Mouse (Mus musculus) hindbrain, embryonic 16.5 days (tissue): ENCODE measurements around the gene Gm10382. TPM values are rescaled to one million over a fixed set of nuclear protein-coding genes. Genes with fewer than 3 reads are reported as not detected.
"Not testable (repeated sequence)": the region's sequence is repeated elsewhere in the genome, so short reads cannot be mapped to it uniquely, and the experiment has no call there.

Experiments used
- ATAC-seq: fragments of 200-750 bp; cut with Nextera tagmentation; 2 replicates; pipeline ENCODE4 v1.8.0; 2017; ENCODE audit warnings: moderate TSS enrichment, moderate library complexity
- H3K27ac ChIP-seq: fragments of 300-500 bp; sonication (generic); 2 replicates; pipeline ENCODE4 v1.5.1; 2014; ENCODE audit warnings: low read depth, mild to moderate bottlenecking, control low read depth, low read length, moderate library complexity
- H3K27me3 ChIP-seq: fragments of 300-500 bp; sonication (generic); replicated peaks from 2 replicates; pipeline ENCODE4 v1.6.1; 2014; ENCODE audit warnings: low read length; ENCODE audit not compliant: control insufficient read depth, insufficient read depth
- H3K36me3 ChIP-seq: fragments of 300-500 bp; sonication (generic); 2 replicates; pipeline ENCODE4 v1.6.1; 2014; ENCODE audit warnings: mild to moderate bottlenecking, low read length, moderate library complexity, mixed read lengths; ENCODE audit not compliant: control insufficient read depth, insufficient read depth
- H3K4me1 ChIP-seq: fragments of 300-500 bp; sonication (generic); 2 replicates; pipeline ENCODE4 v1.6.1; 2014; ENCODE audit warnings: low read depth, low read length; ENCODE audit not compliant: control insufficient read depth, insufficient read depth
- H3K4me2 ChIP-seq: fragments of 300-500 bp; sonication (generic); 2 replicates; pipeline ENCODE4 v1.6.1; 2014; ENCODE audit warnings: mild to moderate bottlenecking, low read length, control low read depth, moderate library complexity
- H3K4me3 ChIP-seq: fragments of 300-500 bp; sonication (generic); 2 replicates; pipeline ENCODE4 v1.5.1; 2014; ENCODE audit warnings: mild to moderate bottlenecking, low read length, control low read depth, moderate library complexity
- H3K9ac ChIP-seq: fragments of 300-500 bp; sonication (generic); 2 replicates; pipeline ENCODE4 v1.6.1; 2014; ENCODE audit warnings: low read depth, mild to moderate bottlenecking, control low read depth, low read length, moderate library complexity
- H3K9me3 ChIP-seq: fragments of 300-500 bp; sonication (generic); 2 replicates; pipeline ENCODE4 v1.6.1; 2014; ENCODE audit warnings: mild to moderate bottlenecking, low read length, moderate library complexity; ENCODE audit not compliant: control insufficient read depth
- WGBS: fragments of 180-500 bp; shearing (Covaris S2); extraction: QIAGEN DNeasy Blood & Tissue Kit; methylation state at CpG from one replicate; pipeline ENCODE4 v1.1.7; 2014; 5-methylcytosine and 5-hydroxymethylcytosine counted together
- polyA plus RNA-seq: library from polyadenylated mRNA; unstranded; fragments of >200 nt; fragmentation: Nextera tagmentation; extraction: Ambion mirVana; gene quantifications from 2 replicates; pipeline ENCODE4 v1.2.1, GENCODE M21; 2015

The Gm10382 gene
- polyA plus RNA-seq, 1 experiment from 2014 or later, result 0.45 TPM

GRCm38 (mm10) chr5:125425698-125426276 is 36.7 kb downstream of the Gm10382 start:
- no peak overlapping the region for H3K9ac ChIP-seq
- H3K36me3 ChIP-seq, result peaks cover 80% of the 10 kb centered on the region
- no peaks in the 10 kb centered on the region for H3K4me1 ChIP-seq
- H3K9me3 ChIP-seq, result no peaks in the 10 kb centered on the region
- no peak overlapping the region for H3K4me2 ChIP-seq
- no peaks in the 10 kb centered on the region for H3K27me3 ChIP-seq
- ATAC-seq, result no peak
- H3K4me3 ChIP-seq, result no peak overlapping the region
- WGBS, result 93% methylated on average over 10 of the region's 10 CpGs
- H3K27ac ChIP-seq, result no peak overlapping the region

- Histone ChIP-seq H3K9ac (no peak overlapping the region), H3K27ac (no peak overlapping the region), H3K4me2 (no peak overlapping the region), H3K9me3 (no peaks in the 10 kb centered on the region), H3K4me3 (no peak overlapping the region), H3K4me1 (no peaks in the 10 kb centered on the region), H3K27me3 (no peaks in the 10 kb centered on the region), H3K36me3 (peaks cover 81% of the 10 kb centered on the region)
- WGBS, result 98% methylated on average over 10 of the region's 10 CpGs
- no peak for ATAC-seq
These were observed 37.2 kb downstream of the Gm10382 start for GRCm38 (mm10) chr5:125426343-125426742.

GRCm38 (mm10) chr5:125432324-125432723 is 43.2 kb downstream of the Gm10382 start:
- not testable (repeated sequence) for H3K4me3 ChIP-seq, H3K27me3 ChIP-seq, H3K27ac ChIP-seq, H3K4me2 ChIP-seq, H3K9me3 ChIP-seq, ATAC-seq, H3K9ac ChIP-seq
- peaks cover 11% of the 10 kb centered on the region for H3K4me1 ChIP-seq
- peaks cover 35% of the 10 kb centered on the region for H3K36me3 ChIP-seq
- 96% methylated on average over 2 of the region's 2 CpGs for WGBS

GRCm38 (mm10) chr5:125433793-125434337 is 44.7 kb downstream of the Gm10382 start, which contains the start of gene Dhx37:
Gene Dhx37 (minus strand): TSS chr5:125434121.
- peaks cover 26% of the 10 kb centered on the region for H3K36me3 ChIP-seq
- H3K27me3 ChIP-seq, result no peaks in the 10 kb centered on the region
- peak within 1 kb of the TSS; percentile 94 for H3K4me3 ChIP-seq
- peak within 1 kb of the TSS; percentile 98 for H3K4me2 ChIP-seq
- H3K27ac ChIP-seq, result peak within 1 kb of the TSS; percentile 86
- peaks cover 11% of the 10 kb centered on the region for H3K4me1 ChIP-seq
- under 1% methylated on average over 43 of the region's 46 CpGs for WGBS
- H3K9ac ChIP-seq, result peak within 1 kb of the TSS; percentile 91
- no peaks in the 10 kb centered on the region for H3K9me3 ChIP-seq
- peak; percentile 93 for ATAC-seq

- H3K4me1 ChIP-seq, result peaks cover 11% of the 10 kb centered on the region
- peak overlapping the region; percentile 98 for H3K4me2 ChIP-seq
- H3K9ac ChIP-seq, H3K27me3 ChIP-seq, H3K27ac ChIP-seq, H3K9me3 ChIP-seq, ATAC-seq: not testable (repeated sequence)
- peaks cover 21% of the 10 kb centered on the region for H3K36me3 ChIP-seq
- 57% methylated on average over 15 of the region's 15 CpGs for WGBS
- H3K4me3 ChIP-seq, result peak overlapping the region; percentile 94
These were observed 45.2 kb downstream of the Gm10382 start for GRCm38 (mm10) chr5:125434347-125434746.

Other genes with a start within 250 kb of the Gm10382 start
- gene Ncor2, start 210.1 kb upstream of the Gm10382 start, polyA plus RNA-seq, result 23.3 and 26.2 TPM in 2 replicates
- gene Scarb1, start 48.2 kb upstream of the Gm10382 start, polyA plus RNA-seq, result 55.3 and 62.6 TPM in 2 replicates
- 1,508 and 1,522 TPM in 2 replicates for gene Ubc, start 880 bp downstream of the Gm10382 start, polyA plus RNA-seq
- gene Dhx37, start 44.8 kb downstream of the Gm10382 start, polyA plus RNA-seq, result 10.2 and 12.0 TPM in 2 replicates
- gene Bri3bp, start 52.2 kb downstream of the Gm10382 start, polyA plus RNA-seq, result 40.2 and 42.5 TPM in 2 replicates
- 113 and 123 TPM in 2 replicates for gene Aacs, start 86.5 kb downstream of the Gm10382 start, polyA plus RNA-seq
- 3.9 and 4.2 TPM in 2 replicates for gene Tmem132b, start 142.5 kb downstream of the Gm10382 start, polyA plus RNA-seq